Mouse (Mus musculus): ENCODE results near the gene B3galt1. TPM values are rescaled to one million over a fixed set of nuclear protein-coding genes. Genes with fewer than 3 reads are reported as not detected.

The B3galt1 gene
- total RNA-seq, 2 experiments from 2014 or later: 2.0 to 3.2 TPM

DNA sequence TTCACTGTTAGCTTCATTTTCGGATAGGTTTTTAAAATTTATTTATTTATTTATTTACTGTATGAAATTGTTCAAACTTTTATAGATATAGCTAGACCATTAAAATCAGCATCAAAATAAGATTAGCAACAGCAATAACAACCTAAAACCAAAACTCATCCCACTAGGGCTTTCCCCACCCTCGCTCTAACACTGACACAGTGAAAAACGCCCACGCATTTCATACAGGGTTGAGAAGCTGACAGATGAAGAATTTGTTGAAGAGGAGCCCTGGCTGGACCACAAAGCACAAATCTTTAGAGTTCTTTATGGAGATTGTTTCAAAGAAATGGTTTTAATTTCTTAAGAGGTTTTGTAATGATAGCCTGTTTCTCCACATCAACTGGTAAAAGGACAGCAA lies 596.3 kb downstream of the B3galt1 start:
- intact Hi-C loops (cut with DNase I): no loop called here

DNA sequence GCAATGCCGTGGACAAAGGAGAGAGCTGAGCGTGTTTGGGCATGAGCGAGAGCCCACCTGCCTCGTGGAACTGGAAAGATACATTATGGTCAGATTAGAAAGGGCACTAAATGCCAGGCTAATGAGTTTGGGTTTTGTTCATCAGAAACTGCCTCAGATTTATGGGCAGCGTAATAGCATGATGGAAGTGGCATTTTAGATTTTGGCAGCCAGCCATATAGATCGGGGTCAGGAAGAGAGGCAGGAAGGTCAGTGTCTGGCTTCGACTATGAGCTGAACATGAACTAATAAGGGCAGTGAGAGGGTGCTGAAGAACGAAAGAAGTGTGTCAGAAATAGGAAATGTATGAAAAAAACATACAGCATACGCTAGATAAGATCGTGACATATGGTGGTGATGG lies 605.6 kb downstream of the B3galt1 start:
- intact Hi-C loops (cut with DNase I): no loop called here
- no peak for DNase-seq (ENCODE audit: low spot score)

More for the DNA sequence above, 596.3 kb downstream of the B3galt1 start:
- no peak for DNase-seq (ENCODE audit: low spot score)

Small RNAs within 50 kb of the gene (microRNA-seq; reads per million reads assigned to microRNA genes)
- gene Mir6335 (not detected), gene Mir7224 (2.8 reads per million, percentile 3 among the genes with 10 or more reads in this experiment)

Other genes with a start within 250 kb of the B3galt1 start
- not detected for gene Gm21830, start 152.1 kb upstream of the B3galt1 start, total RNA-seq (2021)
- not detected for gene Gm26727, start 132.7 kb upstream of the B3galt1 start, total RNA-seq (2021)
- gene Xirp2, start 119.9 kb upstream of the B3galt1 start, total RNA-seq (2021): 100 to 1,000 TPM; 246 TPM

All from heart, postnatal 25 days (tissue).